Mouse (Mus musculus) lung, postnatal 0 days (tissue): ENCODE results near the gene Gsto2. TPM values are rescaled to one million over a fixed set of nuclear protein-coding genes. Genes with fewer than 3 reads are reported as not detected.
A peak's percentile ranks its signal among the peaks of the same experiment; 100 is the strongest.

Experiments used
- ATAC-seq: fragments of 200-750 bp; cut with Nextera tagmentation; 2 replicates; pipeline ENCODE4 v1.8.0; 2017; ENCODE audit warnings: moderate library complexity
- DNase-seq: peaks from one replicate; pipeline ENCODE4 v3.0.0-alpha.2; 2016; ENCODE audit warnings: low spot score
- H3K27ac ChIP-seq: fragments of 300-500 bp; sonication (generic); 2 replicates; pipeline ENCODE4 v1.5.1; 2014; ENCODE audit warnings: antibody characterized with exemption, mild to moderate bottlenecking, low read length, mixed read lengths
- H3K27me3 ChIP-seq: fragments of 300-500 bp; sonication (generic); replicated peaks from 2 replicates; pipeline ENCODE4 v1.6.1; 2014; ENCODE audit warnings: low read length, mixed read lengths; ENCODE audit not compliant: insufficient read depth
- H3K36me3 ChIP-seq: fragments of 300-500 bp; sonication (generic); 2 replicates; pipeline ENCODE4 v1.6.1; 2014; ENCODE audit warnings: low read length, mixed read lengths; ENCODE audit not compliant: insufficient read depth
- H3K4me1 ChIP-seq: fragments of 300-500 bp; sonication (generic); 2 replicates; pipeline ENCODE4 v1.6.1; 2014; ENCODE audit warnings: antibody characterized with exemption, low read depth, low read length, mixed read lengths; ENCODE audit not compliant: insufficient read depth
- H3K4me2 ChIP-seq: fragments of 300-500 bp; sonication (generic); replicated peaks from 2 replicates; pipeline ENCODE4 v1.6.1; 2014; ENCODE audit warnings: low read depth, mild to moderate bottlenecking, low read length, moderate library complexity, mixed read lengths
- H3K4me3 ChIP-seq: fragments of 300-500 bp; sonication (generic); 2 replicates; pipeline ENCODE4 v1.5.1; 2014; ENCODE audit warnings: low read depth, low read length
- H3K9ac ChIP-seq: fragments of 300-500 bp; sonication (generic); replicated peaks from 2 replicates; pipeline ENCODE4 v1.6.1; 2014; ENCODE audit warnings: low read depth, mild to moderate bottlenecking
- H3K9me3 ChIP-seq: fragments of 300-500 bp; sonication (generic); 2 replicates; pipeline ENCODE4 v1.6.1; 2016; ENCODE audit warnings: low read length, mixed read lengths
- CTCF ChIP-seq: IDR thresholded peaks from 2 replicates; pipeline ENCODE4 v1.5.1; 2016; ENCODE audit warnings: antibody characterized with exemption, mild to moderate bottlenecking
- EP300 ChIP-seq: IDR thresholded peaks from 2 replicates; pipeline ENCODE4 v1.6.1; 2016; ENCODE audit warnings: antibody characterized with exemption, mild to moderate bottlenecking, control low read depth
- WGBS: fragments of 180-500 bp; shearing (Covaris S2); extraction: QIAGEN DNeasy Blood & Tissue Kit; methylation state at CpG from one replicate; pipeline ENCODE4 v1.1.7; 2014; 5-methylcytosine and 5-hydroxymethylcytosine counted together
- polyA plus RNA-seq: library from polyadenylated mRNA; unstranded; fragments of >200 nt; fragmentation: Nextera tagmentation; extraction: Ambion mirVana; gene quantifications from 2 replicates; pipeline ENCODE4 v1.2.1, GENCODE M21; 2015

The Gsto2 gene
- polyA plus RNA-seq, 1 experiment from 2014 or later: 2.1 TPM

GRCm38 (mm10) chr19:47829913-47830450 is 35.4 kb upstream of the Gsto2 start:
- no peak for ATAC-seq
- no peaks in the 10 kb centered on the region for H3K4me1 ChIP-seq
- 81% methylated on average over 14 of the region's 14 CpGs for WGBS

GRCm38 (mm10) chr19:47831111-47831510 is 34.2 kb upstream of the Gsto2 start:
- H3K4me2 ChIP-seq: no peak overlapping the region
- ATAC-seq: no peak
- no peak overlapping the region for H3K9ac ChIP-seq
- no peak for DNase-seq
- H3K4me3 ChIP-seq: no peak overlapping the region
- H3K36me3 ChIP-seq: no peaks in the 10 kb centered on the region
- no peaks in the 10 kb centered on the region for H3K9me3 ChIP-seq
- TF ChIP-seq CTCF (no peak), EP300 (no peak)
- H3K4me1 ChIP-seq: no peaks in the 10 kb centered on the region
- WGBS: 91% methylated on average over 8 of the region's 8 CpGs
- no peaks in the 10 kb centered on the region for H3K27me3 ChIP-seq
- H3K27ac ChIP-seq: no peak overlapping the region

More at GRCm38 (mm10) chr19:47829913-47830450, 35.4 kb upstream of the Gsto2 start:
- no peak overlapping the region for H3K9ac ChIP-seq
- H3K27ac ChIP-seq: no peak overlapping the region
- H3K9me3 ChIP-seq: no peaks in the 10 kb centered on the region
- H3K27me3 ChIP-seq: no peaks in the 10 kb centered on the region
- DNase-seq: no peak
- no peak overlapping the region for H3K4me2 ChIP-seq
- H3K4me3 ChIP-seq: no peak overlapping the region
- TF ChIP-seq EP300: no peak
- no peaks in the 10 kb centered on the region for H3K36me3 ChIP-seq

DNA sequence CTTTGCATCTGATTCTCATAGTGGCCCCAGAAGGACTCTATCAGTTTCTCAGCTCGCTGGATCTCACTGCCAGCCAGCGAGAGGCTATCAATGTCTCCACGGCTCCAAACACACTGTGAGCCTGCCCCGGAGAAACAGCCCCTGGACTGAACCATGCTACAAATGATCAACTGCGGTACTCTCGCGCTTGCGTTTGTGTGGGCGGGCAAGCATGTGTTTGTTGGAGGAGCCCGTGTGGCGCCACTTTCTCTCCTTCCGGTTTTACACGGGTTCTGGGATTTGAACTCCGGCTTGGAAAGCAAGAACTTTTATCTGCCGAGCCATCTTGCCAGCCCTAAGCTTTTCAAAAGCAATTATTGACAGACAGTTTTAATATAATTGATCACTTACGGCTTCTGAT is 33.0 kb upstream of the Gsto2 start:
- ATAC-seq (no peak), DNase-seq (no peak)
- Histone ChIP-seq H3K36me3 (no peaks in the 10 kb centered on the region), H3K4me2 (no peak overlapping the region), H3K27ac (no peak overlapping the region), H3K9ac (no peak overlapping the region), H3K27me3 (no peaks in the 10 kb centered on the region), H3K4me3 (no peak overlapping the region), H3K4me1 (no peaks in the 10 kb centered on the region; the same call in 1 of the 2 replicates), H3K9me3 (no peaks in the 10 kb centered on the region)
- WGBS: 78% methylated on average over 16 of the region's 16 CpGs
- TF ChIP-seq CTCF (no peak), EP300 (no peak)

DNA sequence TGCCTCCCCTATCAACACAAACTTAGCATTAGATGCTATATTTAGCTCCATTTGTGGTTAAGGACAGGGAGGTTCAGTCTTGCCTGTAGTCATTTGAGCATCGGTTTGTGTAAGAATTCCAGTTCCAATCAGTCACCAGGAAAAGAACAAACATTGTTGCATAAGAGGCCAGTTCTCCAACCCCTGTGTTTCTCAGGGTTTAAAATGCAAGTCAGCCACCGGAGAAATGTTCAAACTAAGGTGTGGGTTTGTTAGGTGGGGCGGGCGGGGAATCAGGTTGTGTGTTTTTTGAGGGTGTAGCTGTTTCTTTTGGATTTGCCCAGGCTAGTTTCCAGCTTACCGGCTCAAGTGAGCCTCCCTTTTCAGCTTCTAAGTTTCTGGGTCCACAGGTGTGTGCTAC is 30.7 kb upstream of the Gsto2 start:
- no peak overlapping the region for H3K4me2 ChIP-seq
- TF ChIP-seq EP300: no peak
- TF ChIP-seq CTCF: no peak
- no peaks in the 10 kb centered on the region for H3K36me3 ChIP-seq
- ATAC-seq (peak; percentile 29), DNase-seq (peak; percentile 64)
- no peak overlapping the region for H3K4me3 ChIP-seq
- H3K27ac ChIP-seq: 0 out of 2 replicates have a peak overlapping the region, but pooled peaks have one; percentile 40
- H3K9me3 ChIP-seq: no peaks in the 10 kb centered on the region
- H3K9ac ChIP-seq: no peak overlapping the region
- no peaks in the 10 kb centered on the region; the same call in 1 of the 2 replicates for H3K4me1 ChIP-seq
- WGBS: 46% methylated on average over 5 of the region's 5 CpGs
- no peaks in the 10 kb centered on the region for H3K27me3 ChIP-seq

- TF ChIP-seq EP300: no peak
- no peak for TF ChIP-seq CTCF
- Histone ChIP-seq H3K4me2 (no peak overlapping the region), H3K36me3 (no peaks in the 10 kb centered on the region), H3K4me3 (no peak overlapping the region), H3K4me1 (no peaks in the 10 kb centered on the region; the same call in 1 of the 2 replicates), H3K9ac (no peak overlapping the region), H3K27ac (no peak overlapping the region), H3K9me3 (no peaks in the 10 kb centered on the region), H3K27me3 (no peaks in the 10 kb centered on the region)
- no peak for DNase-seq
- 80% methylated on average over 7 of the region's 7 CpGs for WGBS
- ATAC-seq: no peak
Observed at GRCm38 (mm10) chr19:47835776-47836175, 29.6 kb upstream of the Gsto2 start.

GRCm38 (mm10) chr19:47836701-47837526 is 28.4 kb upstream of the Gsto2 start:
- Histone ChIP-seq H3K4me1 (no peaks in the 10 kb centered on the region; the same call in 1 of the 2 replicates), H3K27me3 (no peaks in the 10 kb centered on the region), H3K4me3 (peak overlapping the region; percentile 34), H3K9me3 (no peaks in the 10 kb centered on the region), H3K4me2 (peak overlapping the region; percentile 66), H3K27ac (no peak overlapping the region), H3K9ac (no peak overlapping the region), H3K36me3 (no peaks in the 10 kb centered on the region)
- TF ChIP-seq CTCF (peak; percentile 46), EP300 (no peak)
- WGBS: 5% methylated on average over 38 of the region's 49 CpGs
- DNase-seq: peak; percentile 73
- peak; percentile 92 for ATAC-seq
